Mouse (Mus musculus): ENCODE measurements around the gene Gm20458. TPM values are rescaled to one million over a fixed set of nuclear protein-coding genes. Genes with fewer than 3 reads are reported as not detected.
A peak's percentile ranks its signal among the peaks of the same experiment; 100 is the strongest.

The Gm20458 gene
- total RNA-seq, 1 experiment from 2014 or later: 0.46 TPM

DNA sequence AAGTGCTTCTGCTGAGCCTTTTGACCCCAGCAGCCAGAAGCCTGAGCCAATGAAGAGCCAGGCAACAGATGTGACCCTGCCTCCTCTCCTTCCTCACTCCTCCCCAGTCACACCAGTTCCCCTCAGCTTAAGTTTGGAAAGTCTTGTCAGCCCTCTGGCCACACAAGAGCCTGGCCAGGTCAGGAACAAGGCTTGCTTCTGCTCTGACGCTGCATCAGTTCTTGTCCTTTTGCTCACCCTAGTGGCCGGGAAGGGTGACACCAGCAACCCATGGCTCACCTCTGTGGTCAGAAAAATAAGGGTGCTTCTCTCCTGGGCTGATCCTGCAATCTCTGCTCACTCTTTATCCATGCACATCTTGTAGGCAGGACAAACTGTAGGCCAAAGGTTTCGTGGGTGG is 60.0 kb downstream of the Gm20458 start:
- ATAC-seq (replicated peaks; ENCODE audit: low read depth, poor library complexity, severe bottlenecking): peak; percentile 48

DNA sequence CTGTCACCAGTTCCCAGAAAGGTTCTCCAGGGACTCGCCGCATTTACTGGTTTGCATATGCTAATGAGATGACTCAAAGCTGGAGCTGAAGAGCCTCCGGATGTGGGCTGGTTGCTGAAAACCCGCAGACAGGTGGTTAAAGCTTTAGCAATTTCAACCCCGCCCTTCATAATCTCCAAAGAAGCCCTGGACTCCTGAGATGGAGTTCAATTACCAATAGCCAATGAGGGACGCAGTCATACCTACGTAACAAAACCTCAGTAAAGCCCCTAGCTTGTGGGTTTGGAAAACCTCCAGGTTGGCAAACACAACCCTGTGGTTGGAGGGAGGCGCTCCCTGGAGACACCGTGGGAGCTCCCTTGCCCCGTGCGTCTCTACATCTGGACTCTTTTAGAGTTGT is 61.1 kb downstream of the Gm20458 start:
- ATAC-seq (replicated peaks; ENCODE audit: low read depth, poor library complexity, severe bottlenecking): peak; percentile 83

DNA sequence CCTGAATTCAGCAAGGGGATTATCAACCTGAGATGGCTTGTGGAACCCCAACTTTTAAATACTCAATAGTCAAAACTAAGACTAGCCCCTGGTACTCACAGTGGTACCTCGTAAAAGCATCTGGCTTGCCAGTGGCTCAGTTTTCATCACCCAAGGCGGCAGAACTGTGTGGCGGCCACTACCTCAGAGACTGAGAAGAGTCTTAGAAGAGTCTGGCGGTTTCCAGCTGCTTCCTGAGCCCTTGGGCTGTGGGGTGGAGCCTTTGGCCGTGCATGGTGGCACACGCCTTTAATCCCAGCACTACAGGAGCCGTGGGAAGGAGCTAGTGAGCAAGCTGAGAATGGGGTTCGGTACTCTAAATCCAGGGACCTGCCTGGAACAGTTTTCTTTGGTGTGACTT is 61.5 kb downstream of the Gm20458 start:
- ATAC-seq (replicated peaks; ENCODE audit: low read depth, poor library complexity, severe bottlenecking): peak; percentile 48

DNA sequence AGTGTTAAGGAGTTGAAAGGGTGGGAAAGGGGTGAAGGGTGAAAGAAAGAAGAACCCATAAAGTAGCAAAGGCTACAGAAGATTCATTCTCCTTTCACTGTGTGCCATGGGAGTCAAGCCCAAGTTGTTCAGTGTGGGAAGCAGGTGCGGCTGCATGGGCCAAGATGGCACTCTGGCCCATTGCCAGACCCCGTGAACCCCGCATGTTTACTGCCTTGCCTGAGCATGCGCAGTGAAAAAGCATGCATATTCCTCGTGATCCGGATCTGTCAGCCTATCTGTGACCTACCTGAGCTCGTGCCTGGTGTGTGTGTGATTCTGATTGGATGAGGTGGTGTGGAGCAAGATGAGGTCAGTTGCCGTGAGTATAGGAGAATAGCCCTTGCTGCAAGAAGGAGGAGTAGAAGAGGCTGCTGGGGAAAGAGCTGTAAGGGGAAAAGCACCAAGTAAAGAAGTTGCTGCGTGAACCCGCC is 62.6 kb downstream of the Gm20458 start:
- ATAC-seq (replicated peaks; ENCODE audit: low read depth, poor library complexity, severe bottlenecking): no peak

DNA sequence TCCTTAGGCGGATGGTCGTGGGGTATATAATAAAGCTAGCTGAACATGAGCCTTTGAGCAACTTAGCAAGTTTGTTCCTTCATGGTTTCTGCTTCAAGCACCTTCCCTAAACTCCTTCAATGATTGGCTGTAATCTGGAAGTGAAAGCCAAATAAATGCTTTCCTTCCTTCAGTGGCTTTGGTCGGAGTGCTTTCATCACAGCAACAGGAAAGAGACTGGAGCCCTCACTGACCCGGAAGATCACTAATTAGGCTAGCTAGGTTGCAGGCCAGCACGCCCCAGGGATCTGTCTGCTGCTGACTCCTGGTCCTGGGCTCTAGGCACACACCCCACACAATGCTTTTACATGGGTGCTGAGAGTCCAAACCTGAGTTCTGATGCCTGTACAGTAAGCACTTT is 67.8 kb downstream of the Gm20458 start:
- no peak for ATAC-seq (replicated peaks; ENCODE audit: low read depth, poor library complexity, severe bottlenecking)

DNA sequence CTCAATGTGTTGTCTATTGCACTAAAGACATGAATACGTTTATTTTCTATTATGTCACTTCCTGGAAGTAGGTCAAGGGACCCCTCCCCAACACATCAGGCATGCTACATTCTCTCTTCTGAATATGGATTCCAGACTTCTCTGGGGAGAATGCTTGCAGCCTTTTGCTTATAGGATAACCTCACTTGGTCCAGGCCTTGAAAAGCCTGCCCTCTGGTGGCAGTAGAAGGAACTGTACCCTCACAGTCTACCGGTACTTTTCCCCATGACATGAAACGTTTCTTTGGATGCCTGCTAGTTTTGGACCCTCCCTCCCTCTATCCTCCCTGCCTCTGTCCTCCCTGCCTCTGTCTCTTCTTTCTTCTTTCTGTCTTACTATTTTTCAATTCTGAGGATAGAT is 70.4 kb downstream of the Gm20458 start:
- ATAC-seq (replicated peaks; ENCODE audit: low read depth, poor library complexity, severe bottlenecking): peak; percentile 83

DNA sequence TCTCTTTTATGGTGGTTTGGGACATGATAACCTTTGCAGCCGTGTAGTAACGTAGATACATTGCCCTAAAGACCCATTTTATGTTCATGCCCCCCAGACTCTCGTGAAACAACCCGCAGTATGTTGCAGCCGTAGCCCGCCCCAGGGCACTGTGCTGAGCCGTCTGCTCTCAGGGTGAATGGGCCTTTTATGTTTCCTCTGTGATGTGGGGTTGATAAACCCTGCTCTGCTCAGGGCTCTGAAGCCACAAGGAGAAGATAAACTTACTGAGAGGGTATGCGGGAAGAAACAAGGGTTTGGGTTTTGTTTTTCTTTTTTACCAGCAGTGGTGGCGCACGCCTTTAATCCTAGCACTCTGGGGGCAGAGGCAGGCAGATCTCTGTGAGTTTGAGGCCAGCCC is 73.5 kb downstream of the Gm20458 start:
- ATAC-seq (replicated peaks; ENCODE audit: low read depth, poor library complexity, severe bottlenecking): 0 out of 2 replicates have a peak, but pooled peaks have one; percentile 25

DNA sequence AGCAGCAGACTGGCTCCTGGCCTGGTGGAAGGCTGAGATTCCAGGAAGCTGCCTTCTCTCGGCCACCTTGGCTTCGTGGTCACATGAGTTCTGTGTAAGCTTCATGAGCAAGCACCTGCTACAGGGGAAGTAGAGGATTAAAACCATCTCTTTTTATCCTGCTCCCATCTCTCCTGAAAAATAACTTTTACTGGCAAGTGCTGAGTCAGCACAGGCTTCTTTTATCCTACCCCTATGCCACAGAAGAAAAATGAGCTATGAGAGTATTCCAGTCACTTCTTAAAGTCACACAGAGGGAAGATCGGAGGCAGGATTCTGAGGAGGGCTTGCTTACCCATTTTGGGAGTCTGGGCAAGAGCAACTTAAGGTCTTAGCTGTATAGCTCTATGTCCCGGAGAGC is 76.2 kb downstream of the Gm20458 start:
- no peak for ATAC-seq (replicated peaks; ENCODE audit: low read depth, poor library complexity, severe bottlenecking)

Other genes starting within 250 kb of the Gm20458 start
- gene Wfdc15b, start 239.3 kb upstream of the Gm20458 start, total RNA-seq (2017): not detected in 2 replicates
- not detected in 2 replicates for gene Svs2, start 222.5 kb upstream of the Gm20458 start, total RNA-seq (2017)
- gene Svs3b, start 204.3 kb upstream of the Gm20458 start, total RNA-seq (2017): not detected in 2 replicates
- not detected in 2 replicates for gene Svs4, start 182.5 kb upstream of the Gm20458 start, total RNA-seq (2017)
- gene Svs3a, start 171.7 kb upstream of the Gm20458 start, total RNA-seq (2017): not detected in 2 replicates
- gene Svs6, start 144.2 kb upstream of the Gm20458 start, total RNA-seq (2017): not detected in 2 replicates
- gene Svs5, start 128.2 kb upstream of the Gm20458 start, total RNA-seq (2017): not detected in 2 replicates
- gene Slpi, start 71.9 kb upstream of the Gm20458 start, total RNA-seq (2017): 10.1 and 10.4 TPM in 2 replicates
- gene Rbpjl, start 57.8 kb upstream of the Gm20458 start, total RNA-seq (2017): not detected in 2 replicates
- gene Matn4, start 55.8 kb upstream of the Gm20458 start, total RNA-seq (2017): not detected in 2 replicates
- gene Sdc4, start 17.1 kb upstream of the Gm20458 start, total RNA-seq (2017): 0.05 TPM in 1 of 2 replicates, not detected in the other
- 8.9 and 13.4 TPM in 2 replicates for gene Sys1, start 4.0 kb upstream of the Gm20458 start, total RNA-seq (2017)
- not detected in 2 replicates for gene Trp53tg5, start 12.8 kb downstream of the Gm20458 start, total RNA-seq (2017)
- 0.18 TPM in 1 of 2 replicates, not detected in the other for gene Dbndd2, start 25.1 kb downstream of the Gm20458 start, total RNA-seq (2017)
- gene Pigt, start 36.6 kb downstream of the Gm20458 start, total RNA-seq (2017): 30.6 and 33.2 TPM in 2 replicates
- gene Wfdc2, start 101.4 kb downstream of the Gm20458 start, total RNA-seq (2017): not detected in 2 replicates
- not detected in 2 replicates for gene Spint3, start 112.5 kb downstream of the Gm20458 start, total RNA-seq (2017)
- gene Wfdc6a, start 124.5 kb downstream of the Gm20458 start, total RNA-seq (2017): not detected in 2 replicates
- gene Eppin, start 132.6 kb downstream of the Gm20458 start, total RNA-seq (2017): not detected in 2 replicates
- not detected in 2 replicates for gene Wfdc6b, start 152.6 kb downstream of the Gm20458 start, total RNA-seq (2017)
- gene Wfdc8, start 152.7 kb downstream of the Gm20458 start, total RNA-seq (2017): not detected in 2 replicates
- gene Wfdc16, start 177.8 kb downstream of the Gm20458 start, total RNA-seq (2017): not detected in 2 replicates
- gene Wfdc10, start 195.1 kb downstream of the Gm20458 start, total RNA-seq (2017): not detected in 2 replicates
- not detected in 2 replicates for gene Wfdc9, start 195.6 kb downstream of the Gm20458 start, total RNA-seq (2017)
- not detected in 2 replicates for gene Wfdc11, start 213.1 kb downstream of the Gm20458 start, total RNA-seq (2017)
- gene Wfdc13, start 224.1 kb downstream of the Gm20458 start, total RNA-seq (2017): not detected in 2 replicates
- gene Spint4, start 237.5 kb downstream of the Gm20458 start, total RNA-seq (2017): not detected in 2 replicates